Mouse (Mus musculus): ENCODE measurements at regions not wholly inside any gene's neighbourhood (a gene's known extent, or its start where the extent isn't known, plus 50 kb on each side); places are given as distances from the start of the nearest gene placed in this dataset.

GRCm38 (mm10) chrX:4440381-4440780, 69.9 kb downstream of the Btbd35f17 start:
- DNase-seq (ENCODE audit: low spot score in 2 of 2) = peak in 1 of 2 experiments; percentile 0
